Mouse (Mus musculus): Measurements from ENCODE around the gene Prrx2.

DNA sequence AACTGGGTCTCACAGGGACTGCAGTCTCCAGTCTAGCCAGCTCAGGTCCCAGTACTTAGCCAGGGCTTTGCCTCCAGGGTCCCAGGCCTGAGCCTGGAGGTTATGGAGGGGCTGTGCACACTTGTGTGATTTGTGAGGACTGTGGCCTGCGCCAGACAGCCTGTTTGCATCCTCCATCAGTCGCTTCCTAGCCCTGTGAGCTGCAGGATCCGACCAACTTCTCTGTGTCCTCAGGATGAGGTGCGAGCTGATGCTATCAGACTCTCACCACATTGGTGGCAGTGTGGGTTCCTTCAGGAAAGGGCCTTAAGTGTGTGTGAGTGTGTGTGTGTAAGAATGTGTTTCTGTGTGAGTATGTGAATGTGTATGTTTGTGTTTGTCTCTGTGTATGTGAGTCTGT, 47.3 kb upstream of the Prrx2 start:
- TF ChIP-seq GATA1 (IDR thresholded peaks at IDR 0.05; ENCODE audit: borderline replicate concordance, low read length) (no peak), FLI1 (IDR thresholded peaks at IDR 0.05; ENCODE audit: low read length) (no peak)

Measured in megakaryocyte, embryonic 14.5 days (primary cell).